Mouse (Mus musculus) gastrocnemius, adult 2 months (tissue): ENCODE measurements around the gene Cracr2a. TPM values are rescaled to one million over a fixed set of nuclear protein-coding genes. Genes with fewer than 3 reads are reported as not detected.

Source experiments
- DNase-seq: peaks from one replicate; pipeline ENCODE4 v3.0.0; 2022
- H3K27ac ChIP-seq: fragments of 200-600 bp; 2 replicates; pipeline ENCODE4 v1.8.1; 2022; ENCODE audit warnings: mild to moderate bottlenecking
- H3K4me3 ChIP-seq: fragments of 200-600 bp; 2 replicates; pipeline ENCODE4 v1.8.1; 2022; ENCODE audit warnings: mild to moderate bottlenecking, moderate library complexity
- CTCF ChIP-seq: fragments of 200-600 bp; IDR thresholded peaks from 2 replicates; pipeline ENCODE4 v1.8.1; 2022; ENCODE audit warnings: antibody characterized with exemption, mild to moderate bottlenecking, moderate library complexity
- intact Hi-C: fragments of 180-260 bp; cut with DNase I; formaldehyde crosslinking; loops from one replicate; pipeline ENCODE4 v1.15.1; 2025
- total RNA-seq, 2 experiments: library from RNA; stranded (reverse); gene quantifications; 2 replicates each; pipeline ENCODE4 v1.2.3; 2021

Gene Cracr2a
- total RNA-seq, 2 experiments from 2014 or later = 0.08 to 0.36 TPM

GRCm38 (mm10) chr6:127614083-127614984, 53.2 kb downstream of the Cracr2a start:
- intact Hi-C loops = no loop called here
- peak; percentile 61 for DNase-seq
- TF ChIP-seq CTCF = no peak
- peak overlapping the region; percentile 24; the same call in 1 of the 2 replicates for H3K4me3 ChIP-seq
- peak overlapping the region; percentile 55; the same call in 1 of the 2 replicates for H3K27ac ChIP-seq

- H3K27ac ChIP-seq = no peak overlapping the region
These were observed 55.5 kb downstream of the Cracr2a start for GRCm38 (mm10) chr6:127616623-127617022.

GRCm38 (mm10) chr6:127617258-127618025, 56.3 kb downstream of the Cracr2a start:
- TF ChIP-seq CTCF = peak; percentile 72
- Histone ChIP-seq H3K4me3 (no peak overlapping the region), H3K27ac (no peak overlapping the region)
- DNase-seq = no peak
- intact Hi-C loops = no loop called here

More at GRCm38 (mm10) chr6:127616623-127617022, 55.5 kb downstream of the Cracr2a start:
- no peak for TF ChIP-seq CTCF
- DNase-seq = no peak
- no peak overlapping the region for H3K4me3 ChIP-seq
- intact Hi-C loops = no loop called here

- TF ChIP-seq CTCF = no peak
- Histone ChIP-seq H3K4me3 (no peak overlapping the region), H3K27ac (no peak overlapping the region)
- intact Hi-C loops = no loop called here
- DNase-seq = no peak
These were observed 57.5 kb downstream of the Cracr2a start for GRCm38 (mm10) chr6:127618686-127619085.

GRCm38 (mm10) chr6:127625135-127625534, 64.0 kb downstream of the Cracr2a start:
- Histone ChIP-seq H3K4me3 (no peak overlapping the region), H3K27ac (no peak overlapping the region)
- TF ChIP-seq CTCF = peak; percentile 78
- intact Hi-C loops = loop anchor here (1.0 to 5.0 kb wide), 3 partner anchors 63 to 297 kb away; partner anchors contain the start of gene Cracr2a
- peak; percentile 64 for DNase-seq

GRCm38 (mm10) chr6:127627453-127627852, 66.3 kb downstream of the Cracr2a start:
- no peak for TF ChIP-seq CTCF
- intact Hi-C loops = loop anchor here (5.0 kb wide), 2 partner anchors 65 to 295 kb away; partner anchors contain the start of gene Cracr2a
- no peak for DNase-seq

GRCm38 (mm10) chr6:127629249-127629648, 68.1 kb downstream of the Cracr2a start:
- Histone ChIP-seq H3K27ac (no peak overlapping the region), H3K4me3 (no peak overlapping the region)
- intact Hi-C loops = loop anchor here (5.0 kb wide), 2 partner anchors 67 to 293 kb away; partner anchors contain the start of gene Cracr2a
- no peak for TF ChIP-seq CTCF
- DNase-seq = no peak

More at GRCm38 (mm10) chr6:127627453-127627852, 66.3 kb downstream of the Cracr2a start:
- Histone ChIP-seq H3K4me3 (no peak overlapping the region), H3K27ac (no peak overlapping the region)

- intact Hi-C loops = no loop called here
- Histone ChIP-seq H3K27ac (no peak overlapping the region), H3K4me3 (no peak overlapping the region)
- no peak for TF ChIP-seq CTCF
- no peak for DNase-seq
These were observed 73.7 kb downstream of the Cracr2a start for GRCm38 (mm10) chr6:127634858-127635257.

GRCm38 (mm10) chr6:127635462-127636189, 74.5 kb downstream of the Cracr2a start:
- no peak overlapping the region for H3K27ac ChIP-seq
- H3K4me3 ChIP-seq = no peak overlapping the region
- no peak for TF ChIP-seq CTCF
- intact Hi-C loops = no loop called here
- DNase-seq = no peak

GRCm38 (mm10) chr6:127641077-127641801, 80.1 kb downstream of the Cracr2a start:
- H3K4me3 ChIP-seq = no peak overlapping the region
- no peak for TF ChIP-seq CTCF
- no peak for DNase-seq
- intact Hi-C loops = no loop called here
- no peak overlapping the region for H3K27ac ChIP-seq

GRCm38 (mm10) chr6:127655988-127656387, 94.8 kb downstream of the Cracr2a start:
- DNase-seq = no peak
- Histone ChIP-seq H3K4me3 (no peak overlapping the region), H3K27ac (no peak overlapping the region)
- no peak for TF ChIP-seq CTCF
- intact Hi-C loops = no loop called here
